Mouse (Mus musculus): ENCODE measurements around the gene Hspbap1.

DNA sequence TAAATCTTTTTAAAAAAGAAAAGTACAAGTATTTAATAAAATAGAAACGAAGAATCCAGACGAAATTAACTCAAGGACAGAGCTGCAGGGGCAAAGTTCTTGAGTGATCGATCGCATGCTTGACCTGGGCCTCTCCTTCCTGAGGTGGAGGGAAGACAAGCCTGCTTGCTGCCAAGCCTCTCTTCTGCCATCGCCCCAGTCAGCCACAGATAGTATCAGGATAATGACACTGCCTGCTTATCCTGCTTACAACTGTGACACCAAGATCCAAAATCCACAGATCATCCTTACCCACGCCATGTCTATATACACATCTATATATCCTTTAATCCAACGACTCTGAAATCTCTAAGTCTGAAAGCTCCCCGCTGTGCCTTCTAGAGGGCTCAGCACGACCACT is 13.5 kb upstream of the Hspbap1 start:
- TF ChIP-seq TAL1 (IDR thresholded peaks at IDR 0.05; ENCODE audit: low read length): no peak
- TF ChIP-seq GATA1 (IDR thresholded peaks at IDR 0.05; ENCODE audit: low read length): no peak

All from erythroblast, embryonic 14.5 days (primary cell).